Mouse (Mus musculus) lung, embryonic 15.5 days (tissue): ENCODE measurements around the gene Erc2. TPM values are rescaled to one million over a fixed set of nuclear protein-coding genes. Genes with fewer than 3 reads are reported as not detected.

ENCODE experiments used
- ATAC-seq: fragments of 200-750 bp; cut with Nextera tagmentation; 2 replicates; pipeline ENCODE4 v1.8.0; 2017; ENCODE audit warnings: moderate number of reproducible peaks, borderline replicate concordance; ENCODE audit not compliant: low FRiP score, low TSS enrichment; ENCODE audit errors: extremely low read depth
- H3K27ac ChIP-seq: fragments of 300-500 bp; sonication (generic); 2 replicates; pipeline ENCODE4 v1.5.1; 2015; ENCODE audit warnings: moderate library complexity, mild to moderate bottlenecking, inconsistent platforms
- H3K27me3 ChIP-seq: fragments of 300-500 bp; sonication (generic); 2 replicates; pipeline ENCODE4 v1.6.1; 2015; ENCODE audit warnings: inconsistent platforms
- H3K36me3 ChIP-seq: fragments of 300-500 bp; sonication (generic); 2 replicates; pipeline ENCODE4 v1.6.1; 2015; ENCODE audit warnings: inconsistent platforms
- H3K4me1 ChIP-seq: fragments of 300-500 bp; sonication (generic); 2 replicates; pipeline ENCODE4 v1.6.1; 2015; ENCODE audit warnings: inconsistent platforms
- H3K4me2 ChIP-seq: fragments of 300-500 bp; sonication (generic); 2 replicates; pipeline ENCODE4 v1.6.1; 2015; ENCODE audit warnings: inconsistent platforms, mild to moderate bottlenecking, moderate library complexity
- H3K4me3 ChIP-seq: fragments of 300-500 bp; sonication (generic); 2 replicates; pipeline ENCODE4 v1.5.1; 2015; ENCODE audit warnings: mild to moderate bottlenecking, inconsistent platforms
- H3K9ac ChIP-seq: fragments of 300-500 bp; sonication (generic); 2 replicates; pipeline ENCODE4 v1.6.1; 2015; ENCODE audit warnings: inconsistent platforms
- H3K9me3 ChIP-seq: fragments of 300-500 bp; sonication (generic); 2 replicates; pipeline ENCODE4 v1.6.1; 2016; ENCODE audit warnings: inconsistent platforms
- WGBS: fragments of 180-500 bp; shearing (Covaris S2); methylation state at CpG from one replicate; pipeline ENCODE4 v1.1.7; 2015; 5-methylcytosine and 5-hydroxymethylcytosine counted together
- polyA plus RNA-seq: library from polyadenylated mRNA; unstranded; fragments of >200 nt; fragmentation: Nextera tagmentation; extraction: Ambion mirVana; gene quantifications from 2 replicates; pipeline ENCODE4 v1.2.1, GENCODE M21; 2015

Erc2 gene
- polyA plus RNA-seq, 1 experiment from 2014 or later, result 2.3 TPM

GRCm38 (mm10) chr14:28503276-28503675 lies 881.0 kb downstream of the Erc2 start:
- no peak for ATAC-seq
- H3K4me2 ChIP-seq, result no peak overlapping the region
- WGBS, result 87% methylated on average over 2 of the region's 2 CpGs
- no peaks in the 10 kb centered on the region for H3K36me3 ChIP-seq
- H3K9me3 ChIP-seq, result no peaks in the 10 kb centered on the region
- H3K4me1 ChIP-seq, result peaks cover 7% of the 10 kb centered on the region; the same call in 1 of the 2 replicates
- no peak overlapping the region for H3K4me3 ChIP-seq
- no peak overlapping the region for H3K27ac ChIP-seq
- no peak overlapping the region for H3K9ac ChIP-seq
- H3K27me3 ChIP-seq, result peaks cover 31% of the 10 kb centered on the region

DNA sequence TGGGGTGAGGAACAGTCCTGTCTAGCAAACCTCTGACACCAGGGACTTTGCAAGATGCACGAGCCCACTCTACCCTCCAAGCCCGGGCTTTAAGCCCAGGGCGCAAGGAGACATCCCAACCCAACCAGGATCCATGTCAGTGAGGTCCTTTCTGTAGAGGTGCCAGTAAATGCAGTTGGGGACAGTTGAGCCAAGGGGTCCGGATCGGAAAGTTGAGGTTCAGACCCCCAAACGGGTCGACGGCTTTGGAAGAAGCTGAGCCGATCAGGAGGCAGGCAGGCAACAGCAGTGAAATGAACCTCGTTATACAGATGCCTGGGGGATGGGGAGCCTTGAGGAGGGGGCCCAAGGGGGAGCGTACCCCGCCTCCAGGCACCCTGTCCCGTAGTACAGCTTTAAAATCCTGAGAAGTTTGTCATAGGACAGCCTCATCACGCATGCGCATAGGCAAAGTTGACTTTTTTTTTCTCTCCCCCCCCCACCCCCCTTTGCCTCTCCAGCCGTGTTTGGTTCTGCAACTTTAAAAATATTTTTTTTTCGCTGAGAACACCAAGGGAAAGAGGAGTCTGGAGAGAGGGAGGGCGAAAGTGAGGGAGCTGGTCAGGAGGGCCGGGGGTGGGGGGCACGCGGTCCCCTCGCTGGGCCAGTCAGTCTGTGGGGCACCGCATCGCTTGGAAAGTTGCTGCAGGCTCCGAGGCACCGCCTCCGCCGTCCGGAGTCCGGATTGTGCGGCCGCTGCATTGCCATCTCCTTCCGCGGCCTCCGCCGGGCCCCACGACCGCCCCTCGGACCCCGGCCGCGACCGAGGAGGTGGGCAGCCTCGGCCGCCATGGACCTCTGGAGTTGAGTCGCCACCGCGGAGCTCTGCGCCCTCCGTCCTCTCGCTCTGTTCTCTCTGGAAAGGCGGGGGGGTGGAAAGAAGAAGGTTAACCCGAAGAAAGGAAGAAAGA lies 882.1 kb downstream of the Erc2 start, which contains the start of gene Wnt5a:
TSS of gene Wnt5a (plus strand) at position 650 of the 950 bp plus-strand sequence.
- WGBS, result 2% methylated on average over 53 of the region's 53 CpGs
- Histone ChIP-seq H3K4me2 (peak within 1 kb of the TSS; percentile 82), H3K9me3 (no peaks in the 10 kb centered on the region), H3K4me3 (peak within 1 kb of the TSS; percentile 69), H3K27ac (peak within 1 kb of the TSS; percentile 90), H3K27me3 (peaks cover 40% of the 10 kb centered on the region), H3K4me1 (peaks cover 14% of the 10 kb centered on the region), H3K36me3 (no peaks in the 10 kb centered on the region), H3K9ac (peak within 1 kb of the TSS; percentile 58)
- ATAC-seq, result peak; percentile 46; the same call in 1 of the 2 replicates

GRCm38 (mm10) chr14:28505051-28505585 lies 882.9 kb downstream of the Erc2 start:
- peak overlapping the region; percentile 69 for H3K4me3 ChIP-seq
- 2% methylated on average over 22 of the region's 22 CpGs for WGBS
- peak overlapping the region; percentile 58 for H3K9ac ChIP-seq
- peak; percentile 45; the same call in 1 of the 2 replicates for ATAC-seq
- peak overlapping the region; percentile 90 for H3K27ac ChIP-seq
- H3K9me3 ChIP-seq, result no peaks in the 10 kb centered on the region
- H3K4me1 ChIP-seq, result peaks cover 21% of the 10 kb centered on the region
- H3K27me3 ChIP-seq, result peaks cover 48% of the 10 kb centered on the region
- H3K4me2 ChIP-seq, result peak overlapping the region; percentile 82
- no peaks in the 10 kb centered on the region for H3K36me3 ChIP-seq

GRCm38 (mm10) chr14:28505586-28506375 lies 883.6 kb downstream of the Erc2 start:
- Histone ChIP-seq H3K36me3 (no peaks in the 10 kb centered on the region), H3K9me3 (no peaks in the 10 kb centered on the region), H3K27me3 (peaks cover 54% of the 10 kb centered on the region), H3K9ac (peak overlapping the region; percentile 58), H3K4me2 (peak overlapping the region; percentile 82), H3K4me3 (peak overlapping the region; percentile 69), H3K4me1 (peaks cover 28% of the 10 kb centered on the region), H3K27ac (peak overlapping the region; percentile 90)
- ATAC-seq, result no peak
- under 1% methylated on average over 62 of the region's 62 CpGs for WGBS

DNA sequence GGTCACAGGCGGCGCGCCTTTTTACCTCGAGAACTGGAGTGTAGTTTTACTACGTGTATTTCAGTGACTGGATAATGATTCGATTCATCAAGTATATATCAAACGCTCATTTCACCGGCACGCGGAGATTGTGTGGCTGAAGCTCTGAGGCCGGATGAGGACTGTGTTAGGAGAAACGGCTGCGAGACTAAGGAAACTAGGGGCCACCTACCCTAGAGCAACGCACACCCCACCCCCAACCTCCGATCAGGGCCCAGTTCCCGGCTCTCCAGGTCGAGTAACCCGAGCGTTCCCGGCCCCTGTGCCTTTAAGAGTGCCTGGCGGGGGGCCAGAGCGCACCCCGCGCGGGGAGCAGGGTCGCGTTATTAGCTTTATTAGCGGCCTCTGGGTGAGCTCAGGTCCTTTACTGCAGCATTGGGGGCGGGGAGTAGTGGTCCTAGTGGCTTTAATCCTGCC lies 884.2 kb downstream of the Erc2 start:
- H3K4me1 ChIP-seq, result peaks cover 33% of the 10 kb centered on the region

DNA sequence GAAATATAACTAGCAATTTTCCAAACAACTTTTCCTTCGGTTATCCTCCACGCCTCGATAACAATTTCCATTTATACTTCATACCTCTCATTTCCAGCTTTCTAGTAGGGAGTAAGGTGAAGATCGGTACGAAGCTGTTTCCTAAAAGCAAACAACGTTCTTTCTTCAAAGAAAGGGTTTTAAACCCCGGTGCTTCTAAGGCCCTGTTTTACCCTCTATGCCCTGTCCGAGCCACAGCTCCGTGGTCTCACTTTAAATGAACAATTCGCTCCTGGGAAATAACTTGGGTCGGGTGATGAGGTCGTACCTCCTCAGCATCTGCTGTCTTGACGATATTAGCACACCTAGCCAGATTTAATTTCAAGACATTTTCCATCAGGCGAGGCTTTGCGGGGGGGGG lies 884.8 kb downstream of the Erc2 start:
- WGBS, result under 1% methylated on average over 15 of the region's 15 CpGs
- Histone ChIP-seq H3K27ac (peak overlapping the region; percentile 90; the same call in 1 of the 2 replicates), H3K9ac (peak overlapping the region; percentile 58), H3K9me3 (no peaks in the 10 kb centered on the region), H3K4me1 (peaks cover 36% of the 10 kb centered on the region), H3K4me2 (peak overlapping the region; percentile 82), H3K36me3 (no peaks in the 10 kb centered on the region), H3K27me3 (peaks cover 67% of the 10 kb centered on the region), H3K4me3 (peak overlapping the region; percentile 69)
- ATAC-seq, result no peak

More for the DNA sequence above, 884.2 kb downstream of the Erc2 start:
- H3K9me3 ChIP-seq, result no peaks in the 10 kb centered on the region
- no peaks in the 10 kb centered on the region for H3K36me3 ChIP-seq
- peak overlapping the region; percentile 90 for H3K27ac ChIP-seq
- under 1% methylated on average over 29 of the region's 29 CpGs for WGBS
- peak overlapping the region; percentile 82 for H3K4me2 ChIP-seq
- H3K27me3 ChIP-seq, result peaks cover 61% of the 10 kb centered on the region
- peak overlapping the region; percentile 69 for H3K4me3 ChIP-seq
- H3K9ac ChIP-seq, result peak overlapping the region; percentile 58
- peak; percentile 31; the same call in 1 of the 2 replicates for ATAC-seq

- ATAC-seq, result no peak; the same call in 1 of the 2 replicates
- peaks cover 68% of the 10 kb centered on the region for H3K27me3 ChIP-seq
These were observed 885.2 kb downstream of the Erc2 start for GRCm38 (mm10) chr14:28507471-28507870.

GRCm38 (mm10) chr14:28508288-28509258 lies 886.3 kb downstream of the Erc2 start:
- peaks cover 68% of the 10 kb centered on the region for H3K27me3 ChIP-seq
- no peak overlapping the region; the same call in 1 of the 2 replicates for H3K9ac ChIP-seq
- no peak for ATAC-seq
- no peaks in the 10 kb centered on the region for H3K9me3 ChIP-seq
- WGBS, result 26% methylated on average over 27 of the region's 27 CpGs
- H3K4me3 ChIP-seq, result peak overlapping the region; percentile 69
- peak overlapping the region; percentile 82 for H3K4me2 ChIP-seq
- no peaks in the 10 kb centered on the region for H3K36me3 ChIP-seq
- H3K4me1 ChIP-seq, result peaks cover 36% of the 10 kb centered on the region
- H3K27ac ChIP-seq, result no peak overlapping the region

More at GRCm38 (mm10) chr14:28507471-28507870, 885.2 kb downstream of the Erc2 start:
- H3K9ac ChIP-seq, result peak overlapping the region; percentile 58; the same call in 1 of the 2 replicates
- no peaks in the 10 kb centered on the region for H3K36me3 ChIP-seq
- H3K4me2 ChIP-seq, result peak overlapping the region; percentile 82
- H3K9me3 ChIP-seq, result no peaks in the 10 kb centered on the region
- no peak overlapping the region for H3K27ac ChIP-seq
- peaks cover 36% of the 10 kb centered on the region for H3K4me1 ChIP-seq
- 2% methylated on average over 18 of the region's 18 CpGs for WGBS
- peak overlapping the region; percentile 69 for H3K4me3 ChIP-seq

- no peak overlapping the region for H3K27ac ChIP-seq
- H3K36me3 ChIP-seq, result no peaks in the 10 kb centered on the region
These were observed 887.5 kb downstream of the Erc2 start for GRCm38 (mm10) chr14:28509441-28510340.

More at GRCm38 (mm10) chr14:28509441-28510340, 887.5 kb downstream of the Erc2 start:
- Histone ChIP-seq H3K4me2 (peak overlapping the region; percentile 82), H3K9me3 (no peaks in the 10 kb centered on the region), H3K4me1 (peaks cover 31% of the 10 kb centered on the region), H3K4me3 (peak overlapping the region; percentile 69), H3K9ac (peak overlapping the region; percentile 16; the same call in 1 of the 2 replicates), H3K27me3 (peaks cover 68% of the 10 kb centered on the region)
- no peak for ATAC-seq
- 5% methylated on average over 47 of the region's 47 CpGs for WGBS
